Mouse (Mus musculus): Measurements from ENCODE around the gene Lfng.

Gene Lfng

DNA sequence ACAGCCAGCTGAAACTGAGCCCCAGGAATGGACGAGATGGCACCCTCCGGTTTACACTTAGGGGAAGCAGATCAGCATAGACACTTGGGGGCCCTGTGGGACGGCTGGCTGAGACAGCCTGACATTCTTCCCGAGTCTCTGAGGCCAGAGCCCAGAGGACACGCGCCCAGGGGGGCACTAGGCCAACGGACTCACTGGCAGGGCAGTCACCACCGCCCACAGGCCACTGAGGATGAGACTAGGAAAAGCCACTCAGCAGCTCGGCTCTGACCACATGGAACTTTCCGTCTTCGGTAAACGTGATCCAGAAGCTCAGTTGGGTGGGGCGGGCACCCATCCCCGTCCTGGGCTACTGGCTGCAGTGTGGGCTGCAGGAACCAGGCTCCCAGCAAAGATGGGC is 32.8 kb downstream of the Lfng start:
- no peak for DNase-seq (ENCODE audit: low read depth, low spot score)

DNA sequence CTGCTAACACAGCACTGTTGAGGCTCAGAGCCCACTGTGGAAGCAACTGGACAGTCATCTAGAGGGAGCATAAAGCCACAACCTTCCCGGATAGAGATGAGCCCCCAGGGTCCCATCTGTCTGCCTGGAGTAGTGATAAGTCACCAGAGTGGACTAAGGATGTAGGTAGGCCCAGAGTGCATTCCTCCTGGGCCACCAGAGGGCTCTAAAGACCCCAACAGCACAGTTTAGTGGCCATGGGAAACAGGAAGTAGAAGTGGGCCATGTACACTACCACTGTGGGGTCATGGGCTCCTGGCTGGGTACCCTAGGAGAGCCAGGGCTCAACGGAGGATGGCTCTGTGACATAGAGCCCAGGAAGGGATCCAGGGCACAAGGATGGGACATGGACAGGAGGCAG is 33.7 kb downstream of the Lfng start:
- no peak for DNase-seq (ENCODE audit: low read depth, low spot score)

DNA sequence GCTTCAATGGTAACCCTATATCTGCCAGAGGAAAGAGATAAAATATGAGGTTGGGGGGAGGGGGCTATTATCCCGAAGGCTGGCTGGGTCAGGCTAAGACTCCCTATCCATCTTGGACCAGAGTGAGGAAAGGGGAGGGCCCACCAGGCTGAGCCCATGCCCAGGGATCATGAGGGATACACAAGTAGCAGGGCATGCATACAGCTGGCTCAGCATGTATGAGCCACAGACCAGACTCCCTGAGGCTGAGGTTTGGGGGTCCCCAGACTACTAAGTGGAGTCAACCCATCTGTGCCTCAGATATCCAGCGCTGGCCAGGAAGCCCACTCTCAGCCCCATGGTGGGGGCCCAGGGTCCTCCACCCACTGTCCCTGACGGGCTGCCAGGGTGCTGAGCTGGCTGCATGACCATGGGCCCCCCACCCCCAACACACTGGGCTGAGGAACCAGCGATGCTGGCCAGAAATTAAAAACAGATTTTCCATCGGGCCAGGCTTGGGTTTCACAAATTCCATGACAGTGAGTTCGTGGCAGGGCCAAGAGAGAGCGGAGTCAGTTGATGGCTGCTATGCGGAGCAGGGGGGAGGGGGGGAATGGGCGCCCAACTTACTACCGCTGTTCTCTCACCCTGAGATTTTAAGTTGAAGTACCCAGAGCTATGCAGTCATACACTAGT is 34.3 kb downstream of the Lfng start:
- no peak for DNase-seq (ENCODE audit: low read depth, low spot score)

DNA sequence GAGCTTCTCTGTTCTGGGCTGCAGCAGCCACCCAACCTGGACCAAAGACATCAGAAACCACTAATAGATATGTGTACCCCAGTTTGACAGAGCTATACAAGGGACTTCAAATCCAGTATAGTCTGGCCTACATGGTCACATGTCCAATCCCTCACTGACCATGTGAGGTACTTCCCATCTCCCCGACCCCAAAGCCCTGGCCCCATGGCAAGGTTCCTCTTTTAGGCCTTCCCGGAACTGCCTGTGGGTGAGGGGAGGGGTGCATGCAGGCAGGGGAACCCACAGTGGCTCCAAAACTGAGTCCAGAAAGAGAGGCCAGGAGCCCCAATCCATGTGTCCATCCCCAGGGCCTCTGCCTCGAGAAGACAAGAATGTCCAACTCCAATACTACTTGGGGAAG is 35.0 kb downstream of the Lfng start:
- DNase-seq (ENCODE audit: low read depth, low spot score), result no peak

DNA sequence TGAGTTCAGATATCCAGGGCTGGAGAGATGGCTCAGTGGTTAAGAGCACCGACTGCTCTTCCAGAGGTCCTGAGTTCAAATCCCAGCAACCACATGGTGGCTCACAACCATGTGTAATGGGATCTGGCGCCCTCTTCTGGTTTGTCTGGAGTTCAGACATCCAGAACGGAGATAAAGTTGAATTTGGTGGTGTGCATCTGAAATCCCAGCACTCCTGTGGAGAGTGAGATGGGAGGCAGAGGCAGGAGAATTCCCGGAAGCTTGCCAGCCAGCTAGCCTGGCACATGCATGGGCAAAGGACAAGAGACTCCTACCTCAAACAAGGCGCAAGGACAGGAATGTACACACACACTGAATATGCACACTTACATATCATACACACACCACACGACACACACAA is 37.1 kb downstream of the Lfng start:
- DNase-seq (ENCODE audit: low read depth, low spot score), result no peak

DNA sequence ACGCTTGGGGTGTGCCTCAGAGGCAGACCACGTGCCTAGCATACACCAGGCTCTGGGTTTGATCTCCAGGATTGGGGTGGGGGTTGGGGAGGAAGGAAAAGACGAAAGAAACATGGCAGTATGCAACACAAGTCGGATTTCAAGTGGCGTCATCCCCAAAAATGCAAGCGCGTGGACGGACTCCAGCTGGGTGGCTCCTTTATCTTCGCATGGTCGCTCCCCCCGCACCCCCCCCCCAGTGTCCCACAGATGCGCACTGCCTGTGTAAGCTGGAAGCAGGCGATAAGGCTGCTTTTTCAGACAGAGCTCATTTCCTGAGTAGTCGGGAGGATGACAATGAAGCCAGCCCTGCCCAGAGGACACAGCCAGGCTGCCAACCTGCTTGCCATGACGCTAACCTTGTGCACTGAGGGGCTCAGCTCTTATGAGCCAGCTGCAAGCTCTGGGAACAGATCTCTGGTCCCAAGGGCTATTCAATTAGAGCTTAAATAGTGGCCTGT is 37.6 kb downstream of the Lfng start:
- DNase-seq (ENCODE audit: low read depth, low spot score), result no peak

DNA sequence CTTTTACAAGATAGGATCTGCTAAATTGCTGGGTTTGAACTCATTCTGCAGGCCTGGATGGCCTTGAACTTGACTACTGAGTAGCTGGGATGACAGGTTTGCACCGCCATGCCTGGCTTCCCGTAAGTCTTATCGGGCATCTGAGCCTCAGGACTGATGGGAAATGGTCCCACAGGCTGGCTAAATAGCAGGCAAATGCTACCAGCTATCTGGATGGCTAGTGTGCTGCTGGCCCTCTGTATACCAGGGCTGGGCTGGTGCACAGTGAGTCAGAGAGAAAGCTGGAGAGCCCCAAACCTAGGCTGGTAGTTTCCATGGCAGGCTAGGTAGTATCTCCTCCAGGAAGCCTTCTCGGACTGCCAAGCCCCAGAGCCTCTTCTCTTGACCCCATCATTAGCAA is 38.3 kb downstream of the Lfng start:
- DNase-seq (ENCODE audit: low read depth, low spot score), result no peak

DNA sequence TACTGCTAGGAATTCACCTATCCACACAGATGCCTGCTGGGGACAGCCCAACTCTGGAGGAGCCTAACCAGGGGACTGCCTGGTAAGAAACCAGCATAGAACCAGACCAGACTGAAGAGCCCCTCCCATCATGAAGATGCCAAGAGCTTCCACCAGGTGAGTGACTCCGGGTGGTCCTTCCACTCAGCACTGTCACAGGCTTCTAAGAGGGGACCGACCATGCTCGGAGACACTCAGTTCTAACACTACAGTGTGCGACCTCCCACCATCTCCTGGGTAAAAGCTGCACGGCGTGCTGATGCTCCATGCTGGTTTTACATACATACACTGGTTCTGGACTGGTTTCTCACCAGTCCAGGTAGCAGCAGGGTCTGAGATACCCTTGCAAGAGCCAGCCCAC is 39.1 kb downstream of the Lfng start:
- no peak for DNase-seq (ENCODE audit: low read depth, low spot score)

DNA sequence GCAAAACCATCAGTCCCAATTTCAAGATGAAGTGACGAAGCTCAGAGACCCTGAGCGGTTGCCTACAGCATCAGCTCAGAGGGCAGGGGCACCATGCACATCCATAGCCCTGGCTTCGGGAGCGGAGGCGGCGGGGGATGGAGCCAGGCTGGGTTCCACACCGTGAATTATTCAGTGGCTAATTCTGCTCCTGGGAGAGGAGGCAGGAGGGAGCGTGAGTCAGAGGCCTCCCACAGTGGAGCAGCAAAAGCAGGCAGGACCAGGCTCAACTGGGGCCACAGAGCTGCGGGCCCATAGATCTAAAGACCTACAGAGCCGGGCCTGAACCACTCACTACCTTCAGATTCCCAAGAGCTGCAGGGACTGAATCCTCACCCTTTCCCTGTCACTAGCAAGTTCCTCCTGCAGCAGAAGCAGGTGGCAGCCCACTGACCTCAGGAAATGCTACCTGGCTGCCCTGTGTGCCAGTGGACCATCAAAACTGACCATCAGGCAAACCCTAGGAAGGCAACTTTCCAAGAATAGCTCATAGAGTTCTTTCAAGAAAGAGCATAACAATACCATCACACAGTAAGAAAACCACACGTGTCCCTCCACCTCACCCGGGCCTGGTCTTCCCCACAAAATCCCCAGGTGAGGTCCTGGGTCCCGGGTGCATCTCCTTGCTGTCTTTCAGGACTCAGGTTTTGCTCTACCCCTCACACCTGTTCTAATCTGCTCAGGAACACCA is 40.1 kb downstream of the Lfng start:
- no peak for DNase-seq (ENCODE audit: low read depth, low spot score)

DNA sequence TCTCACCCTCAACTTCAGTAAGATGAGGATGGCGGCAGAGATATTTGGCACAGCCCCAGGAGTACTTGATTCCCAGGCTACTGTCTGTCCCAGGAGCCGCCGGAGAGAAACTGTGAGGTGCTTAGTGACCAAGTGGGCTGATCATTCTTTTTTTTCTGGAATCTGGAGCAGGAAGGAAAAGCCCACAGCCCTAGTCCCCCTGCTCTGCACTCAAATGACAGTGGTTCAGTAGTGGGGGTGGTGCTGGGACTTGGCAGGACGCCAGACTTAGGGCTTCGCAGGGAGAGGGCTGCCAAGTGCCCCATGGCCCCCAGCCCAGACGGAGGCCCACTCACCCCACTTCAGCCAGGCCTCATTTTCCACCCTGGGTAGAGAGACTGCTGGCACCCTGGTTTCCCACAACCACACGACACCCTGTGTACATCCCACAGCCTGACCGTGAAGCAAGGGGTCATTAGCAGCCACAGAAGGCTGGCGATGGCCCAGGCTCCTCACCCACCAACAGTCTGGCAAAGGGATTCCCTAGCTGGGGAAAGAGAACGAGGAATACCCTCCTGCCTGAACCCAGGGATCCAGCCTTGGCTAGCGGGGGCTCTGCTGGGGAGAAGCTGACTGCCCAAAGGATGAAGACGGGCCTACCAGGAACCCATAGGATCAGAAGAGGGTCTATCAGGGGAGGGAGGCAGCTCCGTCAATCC is 40.9 kb downstream of the Lfng start:
- DNase-seq (ENCODE audit: low read depth, low spot score), result no peak

DNA sequence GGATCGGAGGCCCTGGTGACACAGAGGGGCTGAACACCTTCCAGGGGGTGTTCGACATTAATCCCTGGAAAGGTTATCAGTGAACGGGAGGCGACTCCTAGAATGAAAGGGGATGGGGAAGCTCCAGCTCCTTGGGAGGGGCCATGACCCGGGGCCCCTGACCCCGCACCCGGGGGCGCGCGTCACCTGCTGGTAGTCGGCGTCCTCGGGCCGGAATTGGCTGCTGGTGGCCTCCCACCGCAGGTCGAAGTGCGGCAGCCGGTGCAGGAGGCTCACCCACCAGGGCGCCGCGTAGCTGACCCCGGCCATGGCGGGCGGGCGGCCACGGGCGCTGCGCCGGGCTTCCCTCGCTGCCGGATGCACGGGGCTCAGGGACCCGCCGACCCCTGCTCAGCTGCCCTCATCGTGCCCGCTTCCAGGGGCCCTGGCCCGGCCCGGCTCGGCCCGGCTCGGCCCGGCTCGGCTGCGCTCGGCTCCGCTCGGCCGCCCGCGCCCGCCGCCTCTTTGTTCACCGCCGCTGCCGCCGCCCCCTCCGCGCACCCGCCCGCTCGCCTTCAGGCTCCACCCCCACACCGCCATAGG is 41.5 kb downstream of the Lfng start, which contains the start of gene Ttyh3:
Ttyh3 (minus strand) TSS at position 513 of the 582 bp plus-strand sequence.
- DNase-seq (ENCODE audit: low read depth, low spot score), result no peak

DNA sequence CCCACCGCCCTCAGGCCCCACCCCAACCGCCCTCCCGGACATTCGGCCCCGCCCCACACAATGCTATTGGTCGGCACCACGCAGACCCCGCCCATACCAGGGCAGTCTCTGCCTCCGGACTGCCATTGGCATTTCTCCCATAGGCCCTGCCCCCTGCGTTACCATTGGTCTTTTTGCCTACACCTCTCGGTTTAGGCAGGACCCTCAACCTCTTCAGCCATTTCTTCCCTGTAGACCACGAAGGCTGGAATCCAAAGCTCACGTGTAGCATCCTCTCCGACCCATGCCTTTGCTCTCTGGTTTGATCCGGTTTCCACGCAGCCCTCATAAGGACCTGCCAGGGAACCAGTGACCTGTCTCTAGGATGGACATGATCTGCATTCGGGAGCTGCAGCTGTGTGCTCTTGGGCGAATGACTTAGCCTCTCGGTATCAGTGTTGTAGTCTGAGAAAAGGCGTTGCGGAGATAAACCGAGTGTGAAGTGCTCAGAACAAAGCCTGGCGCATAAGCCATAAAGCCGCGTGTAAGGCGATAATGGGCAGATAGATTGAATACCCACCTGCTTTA is 42.1 kb downstream of the Lfng start:
- DNase-seq (ENCODE audit: low read depth, low spot score), result peak; percentile 97

DNA sequence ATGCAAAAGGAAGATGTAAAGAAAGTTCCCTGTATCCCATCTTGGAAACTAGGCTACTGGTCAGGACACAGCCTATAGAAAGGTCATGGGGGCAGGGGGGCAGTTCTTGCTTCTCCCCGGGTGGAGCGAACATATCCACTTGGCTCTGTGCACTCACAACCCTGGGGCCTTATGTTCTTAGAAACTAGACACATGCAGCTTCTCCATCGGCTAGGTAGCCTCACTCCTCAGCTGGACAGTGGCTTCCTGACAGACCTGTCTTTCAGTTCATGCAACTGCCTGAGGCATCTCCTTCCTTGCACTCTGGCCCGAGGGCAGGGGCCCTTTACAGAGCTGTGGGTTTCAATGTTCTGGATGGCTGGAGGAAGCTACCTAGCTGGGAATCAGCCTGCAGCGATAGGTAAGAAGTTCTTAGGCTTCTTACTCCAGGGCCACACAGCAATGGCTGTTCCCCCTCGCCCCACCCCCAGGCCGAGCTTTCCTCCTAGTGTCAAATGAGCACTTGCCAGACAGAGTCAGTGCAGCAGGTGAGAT is 42.8 kb downstream of the Lfng start:
- DNase-seq (ENCODE audit: low read depth, low spot score), result no peak

DNA sequence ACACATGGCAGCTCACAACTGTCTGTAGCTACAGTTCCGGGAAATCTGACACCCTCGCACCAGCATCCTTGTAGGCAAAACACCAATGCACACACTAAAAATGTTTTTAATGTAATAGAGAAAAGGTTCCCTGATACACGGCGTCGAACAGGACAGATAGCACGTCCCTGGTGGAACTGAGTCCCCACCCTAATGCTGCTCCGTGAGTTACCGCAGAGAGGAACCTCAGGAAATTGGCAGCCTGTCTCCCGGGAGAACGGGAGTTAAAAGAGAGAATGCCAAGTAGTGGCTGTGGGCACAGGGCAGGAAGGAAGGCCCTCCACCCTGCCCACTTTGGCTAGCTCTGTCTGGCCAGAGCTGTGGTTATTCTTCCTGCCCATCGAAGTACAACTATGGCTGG is 44.1 kb downstream of the Lfng start:
- DNase-seq (ENCODE audit: low read depth, low spot score), result no peak

DNA sequence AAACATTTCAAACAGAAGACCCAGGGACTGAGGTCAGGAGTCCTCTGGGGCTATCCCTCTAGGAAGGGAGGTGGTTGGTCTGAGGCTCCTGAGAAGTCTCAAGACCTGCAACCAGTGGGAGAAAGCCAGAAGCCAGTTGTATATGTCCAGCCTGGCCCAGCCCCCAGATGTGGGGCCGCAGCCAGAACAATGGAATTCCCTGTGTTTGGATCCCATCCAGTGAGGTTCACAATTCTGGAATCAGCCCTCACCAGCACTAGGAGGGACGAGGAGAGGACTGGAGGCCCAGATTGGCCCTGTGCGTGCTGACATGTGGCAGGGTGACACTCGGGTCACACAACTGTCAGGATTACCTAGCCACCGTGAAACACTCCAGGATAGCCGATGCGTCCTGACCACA is 45.5 kb downstream of the Lfng start:
- DNase-seq (ENCODE audit: low read depth, low spot score), result no peak

DNA sequence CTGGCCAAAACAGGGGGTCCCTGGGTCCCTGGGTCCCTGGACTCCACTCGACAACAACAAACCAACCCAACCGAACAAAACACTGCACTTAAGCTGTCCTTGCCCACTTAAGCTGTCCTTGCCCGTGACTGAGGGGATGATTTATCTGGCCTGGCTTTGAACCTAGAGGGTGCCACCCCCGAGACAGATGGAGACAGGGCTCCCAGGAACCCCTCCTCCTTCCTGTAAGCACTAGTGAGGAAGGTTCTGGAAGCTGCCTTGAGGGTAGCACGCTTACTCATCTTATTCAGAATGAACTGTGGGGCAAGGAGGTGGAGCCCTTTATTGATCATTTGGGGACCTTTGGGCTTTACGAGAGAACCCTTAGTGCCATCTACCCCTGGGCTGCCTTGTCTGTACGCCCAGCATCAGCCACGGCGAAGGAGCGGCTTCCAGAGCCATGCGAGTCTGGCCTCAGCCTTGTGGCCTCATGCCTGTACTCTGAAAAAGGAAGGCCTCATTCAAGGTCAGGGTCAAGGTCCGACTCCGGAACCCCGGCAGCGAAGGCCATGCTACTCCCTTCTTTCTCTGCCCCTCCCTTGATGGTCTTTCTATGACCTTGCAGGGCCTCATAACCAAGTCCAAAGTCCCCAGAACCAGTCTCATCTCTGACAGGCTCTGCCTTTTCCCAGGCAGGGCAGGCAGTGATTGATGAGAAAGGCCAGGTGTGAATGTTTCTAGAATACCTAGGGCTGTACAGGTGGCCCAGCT is 47.2 kb downstream of the Lfng start:
- DNase-seq (ENCODE audit: low read depth, low spot score), result no peak

DNA sequence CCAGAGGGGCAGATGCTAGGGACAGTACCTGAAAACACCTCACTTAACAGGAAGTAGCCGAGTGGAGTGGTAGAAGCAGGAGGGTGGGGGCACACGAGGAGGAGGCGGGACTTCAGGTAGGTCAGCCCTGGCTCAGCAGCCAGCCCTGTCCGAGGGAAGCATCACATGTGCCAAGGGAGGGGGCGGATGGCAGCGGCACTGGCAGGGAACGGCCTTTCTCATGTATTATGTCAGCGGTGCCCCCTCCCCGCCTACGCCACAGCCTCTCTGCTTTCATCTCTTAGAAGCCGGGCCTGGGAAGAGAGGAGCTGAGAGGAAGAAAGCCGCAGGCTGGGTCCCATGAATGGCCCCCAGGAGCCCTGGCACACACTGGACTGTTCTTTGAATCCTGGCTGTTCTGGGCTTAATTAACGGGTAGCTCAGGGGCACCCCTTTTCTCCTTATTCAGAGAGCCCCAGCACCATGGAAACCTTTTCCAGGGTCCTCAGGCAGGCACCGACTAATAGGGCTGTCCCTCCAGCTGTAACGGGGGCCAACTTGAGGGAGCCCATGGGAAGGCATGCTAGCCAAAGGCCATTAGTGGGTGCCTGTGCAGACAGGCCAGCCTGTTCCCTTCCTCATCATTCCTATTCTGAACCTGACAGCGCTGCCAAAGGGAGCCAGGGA is 52.6 kb downstream of the Lfng start:
- peak; percentile 50 for DNase-seq (ENCODE audit: low read depth, low spot score)

DNA sequence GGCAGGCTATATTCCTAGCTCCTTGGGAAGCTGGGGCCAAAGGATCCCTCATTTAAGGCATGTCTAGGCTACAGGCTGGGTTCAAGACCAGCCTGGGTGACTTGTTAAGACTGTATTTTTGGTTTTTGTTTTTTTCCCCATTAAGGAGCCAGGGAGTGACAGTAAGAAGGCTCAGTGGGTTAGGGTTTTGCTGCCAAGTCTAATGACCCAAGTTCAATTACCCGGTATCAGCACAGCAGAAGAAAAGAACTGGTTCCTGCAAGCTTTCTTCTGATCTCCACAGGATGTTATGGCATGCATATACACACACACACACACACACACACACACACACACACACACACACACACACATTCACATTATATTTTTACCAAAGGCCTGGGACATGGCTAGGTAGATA is 53.3 kb downstream of the Lfng start:
- no peak for DNase-seq (ENCODE audit: low read depth, low spot score)

DNA sequence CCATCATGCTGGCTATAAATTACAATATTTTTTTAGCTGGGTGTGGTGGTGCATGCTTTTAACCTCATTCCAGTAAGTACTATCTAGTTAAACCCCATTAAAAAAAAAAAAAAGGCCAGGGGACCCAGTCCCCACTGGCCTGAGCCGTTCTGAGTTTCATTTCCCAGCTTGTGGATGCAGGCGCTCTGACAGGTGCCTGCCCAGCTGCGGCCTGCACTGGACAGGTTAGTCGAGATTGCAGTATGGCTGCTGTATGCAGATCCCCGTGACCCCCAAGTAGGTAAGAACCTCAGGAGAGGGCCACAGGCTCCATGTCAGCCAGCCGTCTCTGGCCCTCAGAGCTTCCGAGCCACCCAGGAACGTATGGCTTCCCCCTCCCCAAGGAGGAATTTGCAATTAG is 54.3 kb downstream of the Lfng start:
- DNase-seq (ENCODE audit: low read depth, low spot score), result no peak

DNA sequence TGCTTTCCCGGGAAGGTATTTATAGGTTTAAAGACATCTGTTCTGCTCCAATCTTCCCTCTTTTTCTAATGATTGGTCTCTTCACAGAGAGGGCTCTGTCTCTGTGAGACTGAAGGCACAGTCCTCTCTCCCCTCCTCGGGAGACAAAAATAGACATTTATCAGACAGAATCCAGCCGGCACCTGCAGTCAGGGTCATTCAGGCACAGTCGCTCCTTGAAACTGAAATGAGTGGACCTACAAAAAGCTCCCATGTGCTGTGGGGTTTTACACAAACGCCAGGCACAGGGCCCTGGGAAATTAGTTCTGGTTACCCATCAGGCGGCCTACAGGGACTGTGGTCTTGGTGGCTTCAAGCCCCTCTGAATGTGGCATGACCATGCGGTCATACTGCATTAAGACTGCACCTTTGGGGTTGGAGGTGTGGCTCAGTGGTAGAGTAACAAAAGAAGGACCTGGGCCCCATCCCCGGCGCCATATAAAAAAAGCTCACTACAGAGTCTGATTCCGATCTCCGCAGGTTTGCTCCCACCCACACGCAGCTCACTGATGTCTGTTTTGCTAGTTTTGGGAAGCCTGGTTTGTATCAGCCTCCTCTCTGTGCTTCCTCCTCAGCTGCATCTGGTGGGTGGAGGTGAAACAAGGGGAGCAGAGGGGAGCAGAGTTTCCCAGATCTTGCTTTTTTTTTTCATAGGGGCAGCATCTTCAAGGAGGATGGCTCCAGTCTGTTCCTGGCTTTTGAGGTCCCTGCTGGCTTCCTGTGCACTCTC is 54.9 kb downstream of the Lfng start:
- DNase-seq (ENCODE audit: low read depth, low spot score), result peak; percentile 73

Measured in telencephalon, adult 2 months (tissue).